Mouse (Mus musculus) midbrain, embryonic 11.5 days (tissue): ENCODE measurements at regions not wholly inside any gene's neighbourhood (a gene's known extent, or its start where the extent isn't known, plus 50 kb on each side); places are given as distances from the start of the nearest gene placed in this dataset.
A peak's percentile ranks its signal among the peaks of the same experiment; 100 is the strongest.

Experiments
- ATAC-seq: fragments of 200-750 bp; cut with Nextera tagmentation; 2 replicates; pipeline ENCODE4 v1.8.0; 2017; ENCODE audit warnings: moderate TSS enrichment, moderate library complexity; ENCODE audit not compliant: low FRiP score
- DNase-seq: peaks from one replicate; pipeline ENCODE4 v3.0.0; 2015; ENCODE audit warnings: low spot score; ENCODE audit errors: missing footprints
- H3K27ac ChIP-seq: fragments of 300-500 bp; sonication (generic); 2 replicates; pipeline ENCODE4 v1.5.1; 2014; ENCODE audit warnings: low read depth, low read length
- H3K27me3 ChIP-seq: fragments of 300-500 bp; sonication (generic); 2 replicates; pipeline ENCODE4 v1.6.1; 2014; ENCODE audit warnings: mild to moderate bottlenecking, low read length, moderate library complexity, mixed read lengths; ENCODE audit not compliant: control insufficient read depth, insufficient read depth
- H3K36me3 ChIP-seq: fragments of 300-500 bp; sonication (generic); 2 replicates; pipeline ENCODE4 v1.6.1; 2014; ENCODE audit warnings: mild to moderate bottlenecking, low read length, moderate library complexity, mixed read lengths; ENCODE audit not compliant: control insufficient read depth, insufficient read depth
- H3K4me1 ChIP-seq: fragments of 300-500 bp; sonication (generic); 2 replicates; pipeline ENCODE4 v1.6.1; 2014; ENCODE audit warnings: low read length; ENCODE audit not compliant: control insufficient read depth, insufficient read depth
- H3K4me2 ChIP-seq: fragments of 300-500 bp; sonication (generic); 2 replicates; pipeline ENCODE4 v1.6.1; 2014; ENCODE audit warnings: mild to moderate bottlenecking, moderate library complexity
- H3K4me3 ChIP-seq: fragments of 300-500 bp; sonication (generic); 2 replicates; pipeline ENCODE4 v1.5.1; 2014; ENCODE audit warnings: low read depth, low read length
- H3K9ac ChIP-seq: fragments of 300-500 bp; sonication (generic); 2 replicates; pipeline ENCODE4 v1.6.1; 2014; ENCODE audit warnings: low read length
- H3K9me3 ChIP-seq: fragments of 300-500 bp; sonication (generic); 2 replicates; pipeline ENCODE4 v1.6.1; 2016; ENCODE audit warnings: low read length; ENCODE audit not compliant: control insufficient read depth
- WGBS: fragments of 180-500 bp; shearing (Covaris S2); extraction: QIAGEN DNeasy Blood & Tissue Kit; methylation state at CpG from one replicate; pipeline ENCODE4 v1.1.7; 2014; 5-methylcytosine and 5-hydroxymethylcytosine counted together

- DNase-seq (no peak), ATAC-seq (no peak)
- no peak overlapping the region for H3K4me2 ChIP-seq
- 91% methylated on average over 2 of the region's 2 CpGs for WGBS
- no peaks in the 10 kb centered on the region for H3K27me3 ChIP-seq
- no peak overlapping the region for H3K9ac ChIP-seq
- H3K27ac ChIP-seq: no peak overlapping the region
- H3K9me3 ChIP-seq: no peaks in the 10 kb centered on the region
- H3K36me3 ChIP-seq: no peaks in the 10 kb centered on the region
- H3K4me1 ChIP-seq: no peaks in the 10 kb centered on the region
- no peak overlapping the region for H3K4me3 ChIP-seq
Measured at GRCm38 (mm10) chr10:44901203-44901602, 165.8 kb upstream of the Prep start.

GRCm38 (mm10) chr10:44892124-44892523, 174.9 kb upstream of the Prep start:
- Histone ChIP-seq H3K4me1 (0 out of 2 replicates have a peak, but pooled peaks cover 3% of the 10 kb centered on the region), H3K4me2 (no peak overlapping the region), H3K9me3 (no peaks in the 10 kb centered on the region), H3K36me3 (no peaks in the 10 kb centered on the region), H3K27me3 (no peaks in the 10 kb centered on the region), H3K4me3 (no peak overlapping the region), H3K9ac (no peak overlapping the region), H3K27ac (no peak overlapping the region)
- ATAC-seq: no peak
- WGBS: 58% methylated on average over 6 of the region's 6 CpGs
- DNase-seq: no peak

- H3K27ac ChIP-seq: no peak overlapping the region
- no peaks in the 10 kb centered on the region for H3K9me3 ChIP-seq
- ATAC-seq (peak; percentile 72), DNase-seq (peak; percentile 85)
- H3K27me3 ChIP-seq: no peaks in the 10 kb centered on the region
- 48% methylated on average over 14 of the region's 14 CpGs for WGBS
- 0 out of 2 replicates have a peak, but pooled peaks cover 5% of the 10 kb centered on the region for H3K4me1 ChIP-seq
- H3K4me2 ChIP-seq: no peak overlapping the region
- no peak overlapping the region for H3K9ac ChIP-seq
- H3K4me3 ChIP-seq: no peak overlapping the region
- H3K36me3 ChIP-seq: no peaks in the 10 kb centered on the region
Measured at GRCm38 (mm10) chr10:44887081-44887683, 179.8 kb upstream of the Prep start.

- Histone ChIP-seq H3K36me3 (no peaks in the 10 kb centered on the region), H3K9me3 (no peaks in the 10 kb centered on the region), H3K4me1 (0 out of 2 replicates have a peak, but pooled peaks cover under 1% of the 10 kb centered on the region), H3K9ac (no peak overlapping the region), H3K27me3 (no peaks in the 10 kb centered on the region), H3K27ac (no peak overlapping the region), H3K4me3 (no peak overlapping the region), H3K4me2 (no peak overlapping the region)
- 76% methylated on average over 2 of the region's 2 CpGs for WGBS
- no peak for DNase-seq
- ATAC-seq: no peak
Measured at GRCm38 (mm10) chr10:44881967-44882366, 185.0 kb upstream of the Prep start.

GRCm38 (mm10) chr10:44877076-44877663, 189.8 kb upstream of the Prep start:
- Histone ChIP-seq H3K9me3 (no peaks in the 10 kb centered on the region), H3K9ac (no peak overlapping the region), H3K27me3 (no peaks in the 10 kb centered on the region), H3K4me1 (no peaks in the 10 kb centered on the region), H3K4me2 (no peak overlapping the region), H3K36me3 (no peaks in the 10 kb centered on the region), H3K27ac (no peak overlapping the region), H3K4me3 (no peak overlapping the region)
- WGBS: 93% methylated on average over 9 of the region's 9 CpGs
- no peak for ATAC-seq
- DNase-seq: peak; percentile 31

GRCm38 (mm10) chr10:44873642-44874285, 193.2 kb upstream of the Prep start:
- Histone ChIP-seq H3K4me1 (no peaks in the 10 kb centered on the region), H3K36me3 (no peaks in the 10 kb centered on the region), H3K27me3 (no peaks in the 10 kb centered on the region), H3K4me2 (no peak overlapping the region), H3K4me3 (no peak overlapping the region), H3K27ac (no peak overlapping the region), H3K9me3 (no peaks in the 10 kb centered on the region), H3K9ac (no peak overlapping the region)
- ATAC-seq: no peak
- WGBS: 83% methylated on average over 5 of the region's 5 CpGs
- peak; percentile 47 for DNase-seq

- no peaks in the 10 kb centered on the region for H3K4me1 ChIP-seq
- WGBS: 100% methylated on average over 1 of the region's 1 CpGs
- no peaks in the 10 kb centered on the region for H3K27me3 ChIP-seq
- H3K4me2 ChIP-seq: no peak overlapping the region
- no peak overlapping the region for H3K9ac ChIP-seq
- ATAC-seq (no peak), DNase-seq (no peak)
- H3K9me3 ChIP-seq: no peaks in the 10 kb centered on the region
- no peak overlapping the region for H3K27ac ChIP-seq
- no peak overlapping the region for H3K4me3 ChIP-seq
- no peaks in the 10 kb centered on the region for H3K36me3 ChIP-seq
Measured at GRCm38 (mm10) chr10:44864191-44864747, 202.7 kb upstream of the Prep start.

GRCm38 (mm10) chr10:44862360-44862674, 204.7 kb upstream of the Prep start:
- WGBS: 80% methylated on average over 8 of the region's 8 CpGs

GRCm38 (mm10) chr10:44861671-44862359, 205.2 kb upstream of the Prep start:
- no peak overlapping the region for H3K4me2 ChIP-seq
- no peak overlapping the region for H3K4me3 ChIP-seq
- ATAC-seq (no peak), DNase-seq (peak; percentile 23)
- no peaks in the 10 kb centered on the region for H3K27me3 ChIP-seq
- H3K9me3 ChIP-seq: no peaks in the 10 kb centered on the region
- 82% methylated on average over 10 of the region's 10 CpGs for WGBS
- no peaks in the 10 kb centered on the region for H3K4me1 ChIP-seq
- no peaks in the 10 kb centered on the region for H3K36me3 ChIP-seq
- H3K9ac ChIP-seq: no peak overlapping the region
- H3K27ac ChIP-seq: no peak overlapping the region

More at GRCm38 (mm10) chr10:44862360-44862674, 204.7 kb upstream of the Prep start:
- Histone ChIP-seq H3K4me3 (no peak overlapping the region), H3K9me3 (no peaks in the 10 kb centered on the region), H3K4me2 (no peak overlapping the region), H3K36me3 (no peaks in the 10 kb centered on the region), H3K27me3 (no peaks in the 10 kb centered on the region), H3K9ac (no peak overlapping the region), H3K27ac (no peak overlapping the region), H3K4me1 (no peaks in the 10 kb centered on the region)
- peak; percentile 51 for DNase-seq
- no peak for ATAC-seq
